Mouse (Mus musculus): ENCODE measurements at regions not wholly inside any gene's neighbourhood (a gene's known extent, or its start where the extent isn't known, plus 50 kb on each side); places are given as distances from the start of the nearest gene placed in this dataset.

GRCm38 (mm10) chr13:94619511-94619910, 169.2 kb upstream of the Tbca start:
- Histone ChIP-seq H3K9me3 (replicated peaks) (no peaks in the 10 kb centered on the region), H3K36me3 (no peaks in the 10 kb centered on the region), H3K4me3 (replicated peaks) (no peak overlapping the region), H3K27me3 (0 out of 2 replicates have a peak, but pooled peaks cover 2% of the 10 kb centered on the region), H3K9ac (no peak overlapping the region), H3K27ac (no peak overlapping the region), H3K4me2 (no peak overlapping the region), H3K4me1 (replicated peaks) (no peaks in the 10 kb centered on the region)
- ATAC-seq (ENCODE audit: low read depth): no peak
- WGBS (ENCODE audit: insufficient replicate concordance): 54% methylated on average over 4 of the region's 4 CpGs
- no peak for DNase-seq

GRCm38 (mm10) chr13:94630055-94630454, 158.7 kb upstream of the Tbca start:
- Histone ChIP-seq H3K4me3 (replicated peaks) (no peak overlapping the region), H3K27me3 (no peaks in the 10 kb centered on the region), H3K4me1 (replicated peaks) (no peaks in the 10 kb centered on the region), H3K27ac (no peak overlapping the region), H3K4me2 (no peak overlapping the region), H3K9me3 (replicated peaks) (no peaks in the 10 kb centered on the region), H3K36me3 (no peaks in the 10 kb centered on the region), H3K9ac (no peak overlapping the region)
- no peak for ATAC-seq (ENCODE audit: low read depth)
- 65% methylated on average over 1 of the region's 1 CpGs for WGBS (ENCODE audit: insufficient replicate concordance)
- no peak for DNase-seq

- 75% methylated on average over 6 of the region's 6 CpGs for WGBS (ENCODE audit: insufficient replicate concordance)
- Histone ChIP-seq H3K27ac (no peak overlapping the region), H3K4me3 (replicated peaks) (no peak overlapping the region), H3K9ac (no peak overlapping the region), H3K9me3 (replicated peaks) (no peaks in the 10 kb centered on the region), H3K4me2 (no peak overlapping the region), H3K27me3 (no peaks in the 10 kb centered on the region), H3K4me1 (replicated peaks) (no peaks in the 10 kb centered on the region), H3K36me3 (no peaks in the 10 kb centered on the region)
- ATAC-seq (ENCODE audit: low read depth) (no peak), DNase-seq (no peak)
Measured at GRCm38 (mm10) chr13:94630685-94631084, 158.0 kb upstream of the Tbca start.

- DNase-seq (no peak), ATAC-seq (ENCODE audit: low read depth) (no peak)
- H3K9ac ChIP-seq: no peak overlapping the region
- H3K4me2 ChIP-seq: no peak overlapping the region
- WGBS (ENCODE audit: insufficient replicate concordance): 39% methylated on average over 5 of the region's 5 CpGs
- no peak overlapping the region for H3K27ac ChIP-seq
- H3K9me3 ChIP-seq (replicated peaks): no peaks in the 10 kb centered on the region
- no peaks in the 10 kb centered on the region for H3K36me3 ChIP-seq
- H3K4me3 ChIP-seq (replicated peaks): no peak overlapping the region
- no peaks in the 10 kb centered on the region for H3K4me1 ChIP-seq (replicated peaks)
- no peaks in the 10 kb centered on the region for H3K27me3 ChIP-seq
Measured at GRCm38 (mm10) chr13:94632730-94633129, 156.0 kb upstream of the Tbca start.

DNA sequence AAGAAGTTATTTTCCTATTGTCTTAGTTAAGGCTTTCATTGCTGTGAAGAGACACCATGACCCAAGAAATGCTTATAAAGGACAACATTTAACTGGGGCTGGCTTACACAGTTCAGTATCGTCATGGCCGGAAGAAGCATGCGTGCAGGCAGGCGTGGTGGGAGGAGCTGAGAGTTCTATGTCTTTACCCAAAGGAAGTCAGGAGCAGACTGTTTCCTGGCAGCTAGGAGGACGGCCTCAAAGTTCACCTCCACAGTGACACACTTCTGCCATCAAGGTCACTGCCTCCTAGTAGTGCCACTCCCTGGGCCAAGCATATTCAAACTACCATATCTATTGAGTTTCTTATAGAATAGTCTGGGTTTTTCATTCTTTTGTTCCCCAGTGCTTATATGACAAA, 148.4 kb upstream of the Tbca start:
- Histone ChIP-seq H3K27me3 (peaks cover 3% of the 10 kb centered on the region; the same call in 1 of the 2 replicates), H3K9ac (no peak overlapping the region), H3K9me3 (replicated peaks) (no peaks in the 10 kb centered on the region), H3K27ac (no peak overlapping the region), H3K4me3 (replicated peaks) (no peak overlapping the region), H3K4me2 (no peak overlapping the region), H3K36me3 (no peaks in the 10 kb centered on the region), H3K4me1 (replicated peaks) (no peaks in the 10 kb centered on the region)
- ATAC-seq (ENCODE audit: low read depth): no peak
- DNase-seq: no peak
- 44% methylated on average over 5 of the region's 5 CpGs for WGBS (ENCODE audit: insufficient replicate concordance)

GRCm38 (mm10) chr13:94645241-94646206, 143.2 kb upstream of the Tbca start:
- H3K9ac ChIP-seq: no peak overlapping the region
- no peak for DNase-seq

GRCm38 (mm10) chr13:94646326-94646725, 142.4 kb upstream of the Tbca start:
- no peaks in the 10 kb centered on the region for H3K4me1 ChIP-seq (replicated peaks)
- no peak overlapping the region for H3K27ac ChIP-seq
- no peak overlapping the region for H3K9ac ChIP-seq
- WGBS (ENCODE audit: insufficient replicate concordance): 51% methylated on average over 2 of the region's 2 CpGs
- DNase-seq (no peak), ATAC-seq (ENCODE audit: low read depth) (no peak)
- H3K27me3 ChIP-seq: peaks cover 3% of the 10 kb centered on the region; the same call in 1 of the 2 replicates
- no peak overlapping the region for H3K4me2 ChIP-seq
- no peaks in the 10 kb centered on the region for H3K36me3 ChIP-seq
- H3K4me3 ChIP-seq (replicated peaks): no peak overlapping the region
- no peaks in the 10 kb centered on the region for H3K9me3 ChIP-seq (replicated peaks)

More at GRCm38 (mm10) chr13:94645241-94646206, 143.2 kb upstream of the Tbca start:
- Histone ChIP-seq H3K9me3 (replicated peaks) (no peaks in the 10 kb centered on the region), H3K4me1 (replicated peaks) (no peaks in the 10 kb centered on the region), H3K4me3 (replicated peaks) (no peak overlapping the region), H3K27ac (no peak overlapping the region), H3K4me2 (no peak overlapping the region), H3K36me3 (no peaks in the 10 kb centered on the region), H3K27me3 (peaks cover 3% of the 10 kb centered on the region; the same call in 1 of the 2 replicates)
- WGBS (ENCODE audit: insufficient replicate concordance): 63% methylated on average over 19 of the region's 19 CpGs
- ATAC-seq (ENCODE audit: low read depth): no peak

DNA sequence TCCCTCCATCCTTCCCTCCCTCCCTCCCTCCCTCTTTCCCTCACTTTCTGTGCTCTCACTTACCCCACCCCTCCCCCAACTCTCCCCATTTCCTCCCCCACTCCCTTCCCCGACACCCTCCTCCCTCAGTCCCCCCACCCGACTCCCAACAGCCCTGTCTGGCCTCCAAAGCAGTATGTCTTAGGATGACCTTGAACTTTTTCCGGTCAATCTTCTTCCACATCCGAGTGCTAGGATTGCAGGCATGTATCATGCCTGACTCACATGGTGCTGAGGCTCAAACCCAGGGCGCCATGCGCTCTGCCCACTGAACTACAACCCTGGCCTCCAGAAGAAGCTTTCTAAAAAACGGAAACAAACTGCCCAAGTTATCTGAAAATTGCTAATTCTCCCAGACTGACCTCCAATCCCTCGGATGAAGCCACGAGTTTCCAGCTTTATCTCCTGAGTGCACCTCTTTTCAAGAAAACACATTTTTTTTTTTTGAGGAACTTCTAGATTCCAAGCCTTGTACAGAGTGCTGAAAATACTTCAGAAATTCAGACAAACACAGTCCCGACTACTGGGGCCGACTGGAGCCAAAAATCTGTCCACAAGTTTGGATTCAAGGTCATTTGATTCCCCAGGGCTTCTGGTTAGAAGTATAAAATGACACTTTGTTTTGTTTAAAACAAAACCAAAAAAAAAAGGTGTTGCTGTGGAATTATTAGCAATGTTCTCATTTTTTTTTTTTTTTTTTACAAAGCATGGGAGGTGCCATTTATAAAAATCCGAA, 141.7 kb upstream of the Tbca start:
- no peaks in the 10 kb centered on the region for H3K36me3 ChIP-seq
- no peak overlapping the region for H3K4me2 ChIP-seq
- H3K27me3 ChIP-seq: peaks cover 3% of the 10 kb centered on the region; the same call in 1 of the 2 replicates
- H3K4me1 ChIP-seq (replicated peaks): no peaks in the 10 kb centered on the region
- no peaks in the 10 kb centered on the region for H3K9me3 ChIP-seq (replicated peaks)
- H3K4me3 ChIP-seq (replicated peaks): no peak overlapping the region
- ATAC-seq (ENCODE audit: low read depth) (no peak), DNase-seq (no peak)
- H3K9ac ChIP-seq: no peak overlapping the region
- 45% methylated on average over 12 of the region's 12 CpGs for WGBS (ENCODE audit: insufficient replicate concordance)
- H3K27ac ChIP-seq: no peak overlapping the region

- Histone ChIP-seq H3K4me1 (replicated peaks) (no peaks in the 10 kb centered on the region), H3K36me3 (no peaks in the 10 kb centered on the region), H3K9ac (no peak overlapping the region), H3K4me2 (no peak overlapping the region), H3K4me3 (replicated peaks) (no peak overlapping the region), H3K9me3 (replicated peaks) (no peaks in the 10 kb centered on the region), H3K27me3 (peaks cover 3% of the 10 kb centered on the region; the same call in 1 of the 2 replicates), H3K27ac (no peak overlapping the region)
- 50% methylated on average over 5 of the region's 5 CpGs for WGBS (ENCODE audit: insufficient replicate concordance)
- ATAC-seq (ENCODE audit: low read depth) (no peak), DNase-seq (no peak)
Measured at GRCm38 (mm10) chr13:94647566-94647965, 141.1 kb upstream of the Tbca start.

DNA sequence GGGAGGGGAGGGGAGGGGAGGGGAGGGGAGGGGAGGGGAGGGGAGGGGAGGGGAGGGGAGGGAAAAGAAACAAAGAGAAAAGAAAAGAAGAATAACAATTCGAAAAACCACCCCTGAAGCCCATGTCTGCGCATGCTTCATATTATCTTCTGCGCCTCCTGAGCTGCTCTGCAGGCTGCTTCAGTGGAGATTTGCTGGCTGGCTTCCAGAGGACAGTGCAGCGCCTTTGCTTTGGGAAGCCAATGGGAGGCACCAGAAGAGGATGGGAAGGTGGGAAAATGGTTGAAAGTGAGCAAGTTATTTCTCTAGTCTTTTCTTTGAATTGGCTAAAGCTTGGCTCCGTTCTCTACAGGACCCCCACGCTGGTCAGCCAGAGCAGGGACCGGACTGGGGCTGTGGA, 137.8 kb upstream of the Tbca start:
- 70% methylated on average over 7 of the region's 7 CpGs for WGBS (ENCODE audit: insufficient replicate concordance)
- no peak for DNase-seq
- no peaks in the 10 kb centered on the region for H3K9me3 ChIP-seq (replicated peaks)

GRCm38 (mm10) chr13:94667604-94668003, 121.1 kb upstream of the Tbca start:
- no peaks in the 10 kb centered on the region for H3K9me3 ChIP-seq (replicated peaks)

More for the DNA sequence above, 137.8 kb upstream of the Tbca start:
- Histone ChIP-seq H3K4me3 (replicated peaks) (no peak overlapping the region), H3K9ac (no peak overlapping the region), H3K27ac (no peak overlapping the region), H3K36me3 (no peaks in the 10 kb centered on the region), H3K27me3 (no peaks in the 10 kb centered on the region), H3K4me2 (no peak overlapping the region), H3K4me1 (replicated peaks) (no peaks in the 10 kb centered on the region)
- no peak for ATAC-seq (ENCODE audit: low read depth)

More at GRCm38 (mm10) chr13:94667604-94668003, 121.1 kb upstream of the Tbca start:
- H3K4me2 ChIP-seq: no peak overlapping the region
- no peaks in the 10 kb centered on the region for H3K4me1 ChIP-seq (replicated peaks)
- 65% methylated on average over 9 of the region's 9 CpGs for WGBS (ENCODE audit: insufficient replicate concordance)
- no peak overlapping the region for H3K4me3 ChIP-seq (replicated peaks)
- no peak overlapping the region for H3K9ac ChIP-seq
- H3K27me3 ChIP-seq: peaks cover 5% of the 10 kb centered on the region; the same call in 1 of the 2 replicates
- DNase-seq: no peak
- H3K36me3 ChIP-seq: no peaks in the 10 kb centered on the region
- no peak overlapping the region for H3K27ac ChIP-seq
- ATAC-seq (ENCODE audit: low read depth): no peak
